Mouse (Mus musculus) kidney, postnatal 0 days (tissue): Measurements from ENCODE around the gene Atf7ip. TPM values are rescaled to one million over a fixed set of nuclear protein-coding genes. Genes with fewer than 3 reads are reported as not detected.

Source experiments
- ATAC-seq: fragments of 200-750 bp; cut with Nextera tagmentation; replicated peaks from 2 replicates; pipeline ENCODE4 v1.8.0; 2017; ENCODE audit warnings: low read depth, moderate number of reproducible peaks, moderate TSS enrichment, moderate library complexity; ENCODE audit not compliant: low FRiP score
- DNase-seq: peaks from one replicate; pipeline ENCODE4 v3.0.0-alpha.2; 2016; ENCODE audit warnings: low spot score
- H3K27ac ChIP-seq: fragments of 300-500 bp; sonication (generic); 2 replicates; pipeline ENCODE4 v1.5.1; 2014; ENCODE audit warnings: mild to moderate bottlenecking
- H3K27me3 ChIP-seq: fragments of 300-500 bp; sonication (generic); 2 replicates; pipeline ENCODE4 v1.6.1; 2014; ENCODE audit warnings: low read length, mixed read lengths; ENCODE audit not compliant: insufficient read depth
- H3K36me3 ChIP-seq: fragments of 300-500 bp; sonication (generic); 2 replicates; pipeline ENCODE4 v1.6.1; 2014; ENCODE audit warnings: low read length, mixed read lengths; ENCODE audit not compliant: insufficient read depth
- H3K4me1 ChIP-seq: fragments of 300-500 bp; sonication (generic); replicated peaks from 2 replicates; pipeline ENCODE4 v1.6.1; 2014; ENCODE audit warnings: antibody characterized with exemption, low read length, mixed read lengths; ENCODE audit not compliant: insufficient read depth
- H3K4me2 ChIP-seq: fragments of 300-500 bp; sonication (generic); 2 replicates; pipeline ENCODE4 v1.6.1; 2014; ENCODE audit warnings: mild to moderate bottlenecking, low read length, moderate library complexity, mixed read lengths
- H3K4me3 ChIP-seq: fragments of 300-500 bp; sonication (generic); replicated peaks from 2 replicates; pipeline ENCODE4 v1.5.1; 2014; ENCODE audit warnings: low read depth, low read length
- H3K9ac ChIP-seq: fragments of 300-500 bp; sonication (generic); 2 replicates; pipeline ENCODE4 v1.6.1; 2014; ENCODE audit warnings: low read depth, low read length
- H3K9me3 ChIP-seq: fragments of 300-500 bp; sonication (generic); replicated peaks from 2 replicates; pipeline ENCODE4 v1.6.1; 2016; ENCODE audit warnings: low read length, inconsistent platforms, mixed read lengths
- CTCF ChIP-seq: IDR thresholded peaks from 2 replicates; pipeline ENCODE4 v1.5.1; 2016; ENCODE audit warnings: antibody characterized with exemption, low read depth, mild to moderate bottlenecking, moderate library complexity
- WGBS: fragments of 180-500 bp; shearing (Covaris S2); extraction: QIAGEN DNeasy Blood & Tissue Kit; methylation state at CpG from one replicate; pipeline ENCODE4 v1.1.7; 2014; 5-methylcytosine and 5-hydroxymethylcytosine counted together
- polyA plus RNA-seq: library from polyadenylated mRNA; unstranded; fragments of >200 nt; fragmentation: Nextera tagmentation; extraction: Ambion mirVana; gene quantifications from 2 replicates; pipeline ENCODE4 v1.2.1, GENCODE M21; 2015

The Atf7ip gene
- polyA plus RNA-seq, 1 experiment from 2014 or later: 17.9 TPM

- ATAC-seq: no peak
- H3K36me3 ChIP-seq: peaks cover 3% of the 10 kb centered on the region; the same call in 1 of the 2 replicates
- no peak overlapping the region for H3K4me3 ChIP-seq
- no peak for TF ChIP-seq CTCF
- 47% methylated on average over 3 of the region's 3 CpGs for WGBS
- H3K4me2 ChIP-seq: no peak overlapping the region
- no peak for DNase-seq
- H3K9me3 ChIP-seq: no peaks in the 10 kb centered on the region
- no peaks in the 10 kb centered on the region for H3K27me3 ChIP-seq
- no peak overlapping the region for H3K9ac ChIP-seq
- peaks cover 9% of the 10 kb centered on the region; the same call in 1 of the 2 replicates for H3K4me1 ChIP-seq
- H3K27ac ChIP-seq: no peak overlapping the region
These were observed 28.5 kb downstream of the Atf7ip start for GRCm38 (mm10) chr6:136534444-136534843.

- no peak for TF ChIP-seq CTCF
- DNase-seq: no peak
- ATAC-seq: no peak
- H3K27ac ChIP-seq: no peak overlapping the region
- no peak overlapping the region for H3K4me3 ChIP-seq
- no peaks in the 10 kb centered on the region for H3K9me3 ChIP-seq
- H3K36me3 ChIP-seq: peaks cover 3% of the 10 kb centered on the region; the same call in 1 of the 2 replicates
- H3K4me1 ChIP-seq: peaks cover 9% of the 10 kb centered on the region; the same call in 1 of the 2 replicates
- no peak overlapping the region for H3K4me2 ChIP-seq
- 60% methylated on average over 5 of the region's 5 CpGs for WGBS
- H3K9ac ChIP-seq: no peak overlapping the region
- no peaks in the 10 kb centered on the region for H3K27me3 ChIP-seq
These were observed 29.2 kb downstream of the Atf7ip start for GRCm38 (mm10) chr6:136535176-136535575.

GRCm38 (mm10) chr6:136536121-136536520 lies 30.2 kb downstream of the Atf7ip start:
- 45% methylated on average over 5 of the region's 5 CpGs for WGBS
- Histone ChIP-seq H3K27me3 (no peaks in the 10 kb centered on the region), H3K36me3 (peaks cover 3% of the 10 kb centered on the region; the same call in 1 of the 2 replicates), H3K27ac (no peak overlapping the region), H3K4me2 (no peak overlapping the region), H3K9ac (no peak overlapping the region), H3K4me1 (peaks cover 9% of the 10 kb centered on the region; the same call in 1 of the 2 replicates), H3K9me3 (no peaks in the 10 kb centered on the region), H3K4me3 (no peak overlapping the region)
- TF ChIP-seq CTCF: no peak
- ATAC-seq (no peak), DNase-seq (no peak)

GRCm38 (mm10) chr6:136541350-136541749 lies 35.4 kb downstream of the Atf7ip start:
- no peaks in the 10 kb centered on the region for H3K9me3 ChIP-seq
- no peak for TF ChIP-seq CTCF
- no peak overlapping the region for H3K27ac ChIP-seq
- no peak overlapping the region for H3K4me2 ChIP-seq
- H3K4me3 ChIP-seq: no peak overlapping the region
- 68% methylated on average over 5 of the region's 5 CpGs for WGBS
- no peaks in the 10 kb centered on the region for H3K27me3 ChIP-seq
- 0 out of 2 replicates have a peak, but pooled peaks cover 7% of the 10 kb centered on the region for H3K4me1 ChIP-seq
- no peak for ATAC-seq
- H3K9ac ChIP-seq: no peak overlapping the region
- no peak for DNase-seq
- peaks cover 3% of the 10 kb centered on the region; the same call in 1 of the 2 replicates for H3K36me3 ChIP-seq

GRCm38 (mm10) chr6:136542105-136542504 lies 36.1 kb downstream of the Atf7ip start:
- ATAC-seq: no peak
- Histone ChIP-seq H3K9ac (no peak overlapping the region), H3K4me1 (0 out of 2 replicates have a peak, but pooled peaks cover 7% of the 10 kb centered on the region), H3K9me3 (no peaks in the 10 kb centered on the region), H3K4me2 (no peak overlapping the region), H3K36me3 (peaks cover 3% of the 10 kb centered on the region; the same call in 1 of the 2 replicates), H3K27ac (no peak overlapping the region), H3K27me3 (no peaks in the 10 kb centered on the region), H3K4me3 (no peak overlapping the region)
- no peak for DNase-seq
- TF ChIP-seq CTCF: no peak
- 90% methylated on average over 1 of the region's 1 CpGs for WGBS

GRCm38 (mm10) chr6:136543164-136543563 lies 37.2 kb downstream of the Atf7ip start:
- Histone ChIP-seq H3K9me3 (no peaks in the 10 kb centered on the region), H3K27me3 (no peaks in the 10 kb centered on the region), H3K36me3 (no peaks in the 10 kb centered on the region), H3K27ac (peak overlapping the region; percentile 47), H3K4me1 (0 out of 2 replicates have a peak, but pooled peaks cover 7% of the 10 kb centered on the region), H3K4me3 (no peak overlapping the region), H3K9ac (no peak overlapping the region), H3K4me2 (peak overlapping the region; percentile 37; the same call in 1 of the 2 replicates)
- DNase-seq (peak; percentile 91), ATAC-seq (peak; percentile 90)
- 7% methylated on average over 6 of the region's 6 CpGs for WGBS
- no peak for TF ChIP-seq CTCF
